Mouse (Mus musculus) hindlimb bud, embryonic 11.5 days (tissue): Measurements from ENCODE around the gene Bckdha.

Source experiments
- DNase-seq: peaks from one replicate; pipeline ENCODE4 v3.0.0-alpha.2; 2012; ENCODE audit warnings: low read depth, low spot score; ENCODE audit errors: extremely low spot score

Gene Bckdha

GRCm38 (mm10) chr7:25647574-25648123 is 11.1 kb downstream of the Bckdha start:
- no peak for DNase-seq

DNA sequence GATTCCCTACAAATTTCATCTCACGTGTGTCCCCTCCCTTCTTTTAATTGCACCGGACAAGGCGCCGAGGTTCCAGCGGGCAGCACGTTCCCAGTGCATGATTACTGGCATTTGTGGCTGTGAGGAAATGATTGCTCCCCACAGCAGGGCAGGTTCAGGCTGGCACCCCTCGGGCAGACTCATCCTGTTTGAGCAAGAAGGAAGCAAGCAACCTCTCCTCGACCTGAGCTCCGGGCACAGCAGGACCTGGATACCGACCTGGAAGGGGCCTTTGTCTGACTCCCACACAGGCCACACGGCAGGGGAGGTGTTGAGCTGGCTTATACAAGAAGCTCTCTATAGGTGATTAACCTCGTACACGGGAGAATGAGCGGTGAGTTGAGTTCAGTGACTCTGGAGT is 13.7 kb downstream of the Bckdha start:
- DNase-seq, result no peak

GRCm38 (mm10) chr7:25644631-25645030 is 14.2 kb downstream of the Bckdha start:
- no peak for DNase-seq

- DNase-seq, result no peak
Observed at GRCm38 (mm10) chr7:25644136-25644535, 14.6 kb downstream of the Bckdha start.

GRCm38 (mm10) chr7:25639754-25640153 is 19.0 kb downstream of the Bckdha start:
- no peak for DNase-seq

GRCm38 (mm10) chr7:25637099-25637498 is 21.7 kb downstream of the Bckdha start:
- DNase-seq, result no peak

- DNase-seq, result no peak
Observed at GRCm38 (mm10) chr7:25636373-25636772, 22.4 kb downstream of the Bckdha start.

GRCm38 (mm10) chr7:25632679-25633078 is 26.1 kb downstream of the Bckdha start:
- DNase-seq, result no peak

GRCm38 (mm10) chr7:25628323-25628620 is 30.5 kb downstream of the Bckdha start:
- no peak for DNase-seq

DNA sequence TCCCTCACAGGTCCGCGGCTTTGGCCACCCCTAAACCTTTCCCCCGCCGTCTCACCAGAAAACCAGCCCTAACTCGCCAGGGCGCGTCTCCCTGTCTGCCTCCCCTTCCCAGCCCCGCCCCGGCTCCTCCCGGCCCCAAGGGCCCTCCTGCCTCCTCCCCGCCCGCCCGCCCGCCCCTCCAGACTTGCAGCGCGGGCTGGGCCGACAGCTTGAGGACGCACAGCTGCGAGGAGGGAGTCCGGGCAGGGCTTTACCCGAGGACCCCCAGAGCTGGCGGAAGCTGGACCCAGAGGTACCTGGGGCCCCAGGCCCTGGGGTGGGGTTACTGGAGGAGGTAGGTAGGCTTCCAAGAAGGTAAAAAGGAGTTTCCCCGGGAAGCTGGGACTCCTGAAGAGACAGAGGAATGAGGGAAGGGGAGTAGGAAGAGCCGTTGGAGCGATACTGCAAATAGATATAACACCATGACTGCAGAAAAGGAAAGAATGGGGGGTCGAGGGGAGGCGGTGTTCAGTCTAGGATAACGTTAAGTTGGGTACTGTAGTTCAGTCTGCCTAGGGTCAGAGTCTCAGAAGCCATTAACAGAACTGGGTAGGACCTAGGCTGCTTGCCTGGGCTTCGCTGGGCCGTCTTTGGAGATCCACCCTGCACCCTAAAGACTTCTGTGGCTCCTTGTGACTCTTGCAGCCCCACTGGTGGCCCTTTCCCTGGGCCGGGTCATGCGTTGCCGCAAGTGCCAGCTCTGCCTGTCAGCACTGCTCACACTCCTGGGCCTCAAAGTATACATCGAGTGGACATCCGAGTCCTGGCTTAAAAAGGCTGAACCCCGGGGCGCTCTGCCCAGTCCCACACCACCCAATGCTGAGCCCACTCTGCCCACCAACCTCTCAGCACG is 31.1 kb downstream of the Bckdha start:
- DNase-seq, result no peak

DNA sequence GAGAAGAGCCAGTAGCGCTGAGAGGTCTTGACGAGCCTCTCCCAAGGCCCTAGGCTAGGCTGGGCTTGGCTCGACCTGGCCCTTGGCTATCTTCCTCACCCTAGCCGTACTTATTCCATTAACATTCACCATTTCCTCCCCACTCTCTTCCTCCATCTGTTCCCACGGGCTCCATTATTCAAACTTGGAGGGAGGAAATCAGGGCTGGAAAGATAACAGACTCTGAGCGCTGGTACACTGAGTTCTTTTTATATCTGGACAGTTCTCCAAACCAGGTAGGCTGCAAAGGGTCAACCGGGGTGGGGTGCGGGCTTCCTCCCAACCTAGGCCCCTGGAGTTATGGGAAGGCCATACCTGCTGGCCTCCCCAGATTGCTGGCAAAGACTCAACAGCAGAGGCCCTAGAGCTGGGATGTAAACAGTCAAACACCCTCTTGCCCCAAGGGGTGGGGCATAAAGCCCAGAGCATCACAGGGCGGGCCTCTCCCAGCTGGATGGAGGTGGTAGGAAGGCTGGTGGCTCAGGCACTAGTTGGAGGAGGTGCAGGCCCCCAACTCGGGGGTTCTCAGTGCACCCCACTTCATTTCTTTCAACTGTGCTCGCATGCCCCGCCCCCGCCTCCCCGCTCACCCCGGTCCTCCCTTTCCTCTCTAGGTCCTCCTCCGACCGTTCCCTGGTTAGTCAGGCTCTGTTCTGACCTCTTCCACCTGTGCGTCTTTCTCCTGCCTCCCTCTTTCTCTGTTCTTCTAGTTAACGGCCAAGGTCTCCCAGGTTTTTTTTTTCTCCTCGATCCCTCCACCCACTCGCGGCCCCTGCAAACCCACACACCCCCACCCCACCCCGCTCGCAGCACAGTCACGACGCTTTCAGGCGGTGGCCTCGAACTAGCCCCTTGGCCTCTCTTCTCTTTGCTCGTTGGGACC is 32.0 kb downstream of the Bckdha start, which contains the start of gene B3gnt8:
Gene B3gnt8, plus strand, starts transcription at position 146 of the 922 bp plus-strand sequence.
- DNase-seq, result no peak

DNA sequence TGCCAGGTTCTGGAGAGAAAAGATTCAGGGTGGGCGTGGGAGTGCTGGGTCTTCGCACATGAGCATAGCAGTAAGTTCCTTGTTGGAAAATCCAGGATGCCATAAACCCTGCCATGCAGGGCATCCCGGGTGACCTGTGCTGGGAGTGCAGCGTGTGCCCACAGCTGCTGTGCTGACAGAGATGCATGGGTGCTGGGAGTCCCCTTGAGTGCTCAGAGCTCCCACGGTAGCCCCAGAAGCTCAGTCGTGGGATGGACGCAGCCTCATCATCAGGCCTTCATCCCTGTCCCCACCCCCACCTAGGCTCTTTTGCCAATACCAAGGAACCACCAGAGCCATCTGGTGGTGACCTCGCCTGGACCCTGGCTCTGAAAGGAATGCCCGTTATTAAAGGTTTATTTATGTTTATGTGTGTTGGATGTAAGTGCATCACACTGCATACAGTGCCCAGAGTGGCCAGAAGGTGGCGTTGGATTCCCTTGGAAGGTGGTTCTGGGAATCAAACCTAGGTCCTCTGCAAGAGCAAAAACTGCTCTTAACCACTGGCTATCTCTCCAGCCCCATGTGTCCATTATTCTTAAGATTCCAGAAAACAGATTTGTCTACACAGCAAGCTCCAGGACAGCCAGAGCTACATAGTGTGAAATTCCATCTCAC is 33.1 kb downstream of the Bckdha start:
- DNase-seq, result no peak

DNA sequence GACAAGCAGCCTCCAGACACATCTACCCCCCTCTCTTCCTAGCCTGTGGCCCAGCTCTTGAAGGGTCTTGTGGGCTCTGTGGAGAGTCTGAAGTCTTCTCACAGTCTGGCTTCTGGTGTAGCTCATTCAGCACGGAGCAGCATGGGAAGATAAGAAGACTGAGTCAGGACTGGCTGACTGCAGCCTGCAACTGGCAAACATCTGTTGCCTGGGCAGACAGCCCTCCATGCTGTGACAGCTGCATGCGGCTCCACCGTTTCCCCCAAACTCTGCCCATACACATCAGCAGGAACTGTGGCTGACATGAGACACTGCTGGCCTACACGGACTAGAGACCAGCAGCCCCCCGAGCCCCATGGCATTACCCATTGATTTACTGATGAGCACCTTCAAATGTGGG is 33.9 kb downstream of the Bckdha start:
- DNase-seq, result no peak

- DNase-seq, result no peak
Observed at GRCm38 (mm10) chr7:25623857-25624370, 34.9 kb downstream of the Bckdha start.

GRCm38 (mm10) chr7:25620751-25621150 is 38.0 kb downstream of the Bckdha start:
- DNase-seq, result no peak

- DNase-seq, result no peak
Observed at GRCm38 (mm10) chr7:25620101-25620500, 38.7 kb downstream of the Bckdha start.

- DNase-seq, result no peak
Observed at GRCm38 (mm10) chr7:25619722-25619991, 39.1 kb downstream of the Bckdha start.

GRCm38 (mm10) chr7:25618865-25619721 is 39.7 kb downstream of the Bckdha start, which contains the start of gene Dmac2:
Gene Dmac2, plus strand, starts transcription at chr7:25619414.
- peak; percentile 79 for DNase-seq

DNA sequence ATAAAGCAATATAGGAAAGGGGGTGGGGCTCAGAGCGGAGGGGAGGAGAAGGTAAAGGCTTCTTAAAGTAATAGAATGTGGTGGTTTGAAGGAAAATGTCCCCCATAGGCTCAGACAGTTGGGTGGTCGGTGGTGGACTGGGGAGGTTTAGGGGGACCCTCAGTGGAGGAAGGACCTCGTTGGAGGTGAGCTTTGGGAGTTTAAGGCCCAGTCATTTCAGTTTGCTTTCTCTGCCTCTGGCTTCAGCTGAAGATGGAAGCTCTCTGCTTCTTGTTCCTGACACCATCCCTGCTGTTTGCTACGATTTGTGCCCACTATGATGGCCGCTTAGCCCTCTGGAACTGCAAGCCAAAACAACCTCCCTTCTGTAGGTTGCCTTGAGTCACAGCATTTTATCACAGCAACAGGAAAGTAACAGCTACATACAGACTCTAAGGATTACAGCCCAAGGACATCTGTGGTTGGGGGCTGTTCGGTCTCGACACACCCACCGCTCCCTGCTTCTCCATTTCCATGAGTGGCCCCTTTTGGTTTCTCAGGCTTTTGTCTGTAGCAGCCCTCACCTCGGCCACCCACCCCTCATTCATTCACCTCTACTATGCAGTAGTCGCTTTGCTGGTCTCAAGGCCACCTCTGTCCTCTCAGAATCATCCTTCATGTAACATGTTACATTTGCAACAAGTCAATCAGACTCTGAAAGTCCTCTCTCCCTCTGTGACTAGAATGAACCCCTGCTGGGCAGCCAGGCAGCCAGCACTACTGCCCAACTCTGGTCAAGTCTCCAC is 41.2 kb downstream of the Bckdha start:
- DNase-seq, result no peak
